Mouse (Mus musculus): ENCODE results near the gene Gfod2. TPM values are rescaled to one million over a fixed set of nuclear protein-coding genes. Genes with fewer than 3 reads are reported as not detected.

Gfod2 gene
- polyA plus RNA-seq, 1 experiment from 2014 or later = 52.9 TPM

- WGBS = 96% methylated on average over 1 of the region's 1 CpGs
- ATAC-seq (ENCODE audit: low read depth) = no peak
- Histone ChIP-seq H3K4me3 (ENCODE audit: low read depth, low read length) (no peak overlapping the region), H3K9ac (replicated peaks; ENCODE audit: low read depth, low read length) (no peak overlapping the region), H3K27ac (ENCODE audit: low read depth, low read length) (no peak overlapping the region), H3K4me2 (ENCODE audit: low read depth, low read length) (no peak overlapping the region), H3K27me3 (ENCODE audit: control insufficient read depth, insufficient read depth, low read length) (no peaks in the 10 kb centered on the region), H3K9me3 (ENCODE audit: control insufficient read depth, low read length) (no peaks in the 10 kb centered on the region), H3K36me3 (ENCODE audit: control insufficient read depth, insufficient read depth, low read length) (peaks cover 80% of the 10 kb centered on the region), H3K4me1 (ENCODE audit: control insufficient read depth, insufficient read depth, low read length) (no peaks in the 10 kb centered on the region)
Measured at GRCm38 (mm10) chr8:105773441-105773861, 15.0 kb upstream of the Gfod2 start.

GRCm38 (mm10) chr8:105771398-105772175 is 13.1 kb upstream of the Gfod2 start:
- no peak for ATAC-seq (ENCODE audit: low read depth)
- H3K27me3 ChIP-seq (ENCODE audit: control insufficient read depth, insufficient read depth, low read length) = no peaks in the 10 kb centered on the region
- H3K36me3 ChIP-seq (ENCODE audit: control insufficient read depth, insufficient read depth, low read length) = peaks cover 76% of the 10 kb centered on the region
- WGBS = 95% methylated on average over 12 of the region's 12 CpGs
- no peaks in the 10 kb centered on the region for H3K9me3 ChIP-seq (ENCODE audit: control insufficient read depth, low read length)
- no peak overlapping the region for H3K27ac ChIP-seq (ENCODE audit: low read depth, low read length)
- no peak overlapping the region for H3K4me3 ChIP-seq (ENCODE audit: low read depth, low read length)
- H3K4me2 ChIP-seq (ENCODE audit: low read depth, low read length) = no peak overlapping the region
- no peaks in the 10 kb centered on the region for H3K4me1 ChIP-seq (ENCODE audit: control insufficient read depth, insufficient read depth, low read length)
- no peak overlapping the region for H3K9ac ChIP-seq (replicated peaks; ENCODE audit: low read depth, low read length)

- no peak overlapping the region for H3K4me2 ChIP-seq (ENCODE audit: low read depth, low read length)
- H3K9me3 ChIP-seq (ENCODE audit: control insufficient read depth, low read length) = no peaks in the 10 kb centered on the region
- H3K4me3 ChIP-seq (ENCODE audit: low read depth, low read length) = no peak overlapping the region
- no peak overlapping the region for H3K9ac ChIP-seq (replicated peaks; ENCODE audit: low read depth, low read length)
- no peaks in the 10 kb centered on the region for H3K4me1 ChIP-seq (ENCODE audit: control insufficient read depth, insufficient read depth, low read length)
- no peaks in the 10 kb centered on the region for H3K27me3 ChIP-seq (ENCODE audit: control insufficient read depth, insufficient read depth, low read length)
- peaks cover 71% of the 10 kb centered on the region for H3K36me3 ChIP-seq (ENCODE audit: control insufficient read depth, insufficient read depth, low read length)
- 100% methylated on average over 1 of the region's 1 CpGs for WGBS
- ATAC-seq (ENCODE audit: low read depth) = 0 out of 2 replicates have a peak, but pooled peaks have one; percentile 34
- H3K27ac ChIP-seq (ENCODE audit: low read depth, low read length) = no peak overlapping the region
Measured at GRCm38 (mm10) chr8:105770609-105771008, 12.1 kb upstream of the Gfod2 start.

DNA sequence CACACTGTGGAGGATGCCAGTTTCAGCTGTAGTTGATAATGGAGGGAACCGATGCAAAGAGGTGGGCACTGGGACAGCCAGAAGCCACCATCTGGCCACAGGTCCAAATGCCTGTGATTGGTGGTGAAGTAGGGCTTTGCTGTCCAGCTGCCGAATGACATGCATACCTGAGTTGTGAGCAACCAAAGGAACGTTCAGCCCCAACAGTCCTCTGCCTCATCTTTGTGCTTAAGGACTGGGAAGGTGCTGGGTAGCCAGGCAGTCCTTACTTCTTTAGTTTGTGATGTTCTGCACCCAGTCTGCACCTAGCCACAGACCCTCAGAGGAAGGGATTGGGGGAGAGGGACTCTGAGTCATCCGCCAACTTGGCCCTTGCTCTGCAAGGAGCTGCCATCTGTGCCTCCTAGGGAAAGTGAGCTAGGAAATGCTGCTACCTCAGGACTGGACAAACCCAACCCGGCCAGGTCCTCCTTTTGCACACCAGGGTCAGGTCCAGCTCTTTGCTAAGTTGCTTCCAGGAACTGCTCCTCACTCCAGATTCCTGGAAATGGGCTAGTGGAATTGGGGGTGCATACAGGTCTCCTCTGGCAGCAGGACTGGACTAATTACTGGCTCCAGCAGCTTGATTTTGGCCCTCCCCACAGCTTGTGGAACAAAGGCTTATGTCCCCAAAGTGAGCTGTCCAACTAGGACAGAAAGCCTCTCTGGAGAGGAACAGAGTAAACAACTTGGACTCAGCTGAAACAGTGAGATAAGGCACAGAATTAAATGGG is 10.2 kb upstream of the Gfod2 start:
- ATAC-seq (ENCODE audit: low read depth) = no peak
- Histone ChIP-seq H3K4me1 (ENCODE audit: control insufficient read depth, insufficient read depth, low read length) (no peaks in the 10 kb centered on the region), H3K36me3 (ENCODE audit: control insufficient read depth, insufficient read depth, low read length) (peaks cover 52% of the 10 kb centered on the region), H3K27ac (ENCODE audit: low read depth, low read length) (no peak overlapping the region), H3K9ac (replicated peaks; ENCODE audit: low read depth, low read length) (no peak overlapping the region), H3K4me2 (ENCODE audit: low read depth, low read length) (no peak overlapping the region), H3K4me3 (ENCODE audit: low read depth, low read length) (no peak overlapping the region), H3K9me3 (ENCODE audit: control insufficient read depth, low read length) (no peaks in the 10 kb centered on the region), H3K27me3 (ENCODE audit: control insufficient read depth, insufficient read depth, low read length) (no peaks in the 10 kb centered on the region)
- WGBS = 94% methylated on average over 5 of the region's 5 CpGs

GRCm38 (mm10) chr8:105757796-105758276 is 628 bp downstream of the Gfod2 start:
- H3K27ac ChIP-seq (ENCODE audit: low read depth, low read length) = peak overlapping the region; percentile 90
- ATAC-seq (ENCODE audit: low read depth) = peak; percentile 59; the same call in 1 of the 2 replicates
- peak overlapping the region; percentile 95 for H3K4me3 ChIP-seq (ENCODE audit: low read depth, low read length)
- no peaks in the 10 kb centered on the region for H3K9me3 ChIP-seq (ENCODE audit: control insufficient read depth, low read length)
- H3K9ac ChIP-seq (replicated peaks; ENCODE audit: low read depth, low read length) = peak overlapping the region; percentile 91
- H3K27me3 ChIP-seq (ENCODE audit: control insufficient read depth, insufficient read depth, low read length) = no peaks in the 10 kb centered on the region
- no peaks in the 10 kb centered on the region for H3K36me3 ChIP-seq (ENCODE audit: control insufficient read depth, insufficient read depth, low read length)
- 1% methylated on average over 12 of the region's 12 CpGs for WGBS
- H3K4me1 ChIP-seq (ENCODE audit: control insufficient read depth, insufficient read depth, low read length) = peaks cover 12% of the 10 kb centered on the region; the same call in 1 of the 2 replicates
- peak overlapping the region; percentile 87 for H3K4me2 ChIP-seq (ENCODE audit: low read depth, low read length)

DNA sequence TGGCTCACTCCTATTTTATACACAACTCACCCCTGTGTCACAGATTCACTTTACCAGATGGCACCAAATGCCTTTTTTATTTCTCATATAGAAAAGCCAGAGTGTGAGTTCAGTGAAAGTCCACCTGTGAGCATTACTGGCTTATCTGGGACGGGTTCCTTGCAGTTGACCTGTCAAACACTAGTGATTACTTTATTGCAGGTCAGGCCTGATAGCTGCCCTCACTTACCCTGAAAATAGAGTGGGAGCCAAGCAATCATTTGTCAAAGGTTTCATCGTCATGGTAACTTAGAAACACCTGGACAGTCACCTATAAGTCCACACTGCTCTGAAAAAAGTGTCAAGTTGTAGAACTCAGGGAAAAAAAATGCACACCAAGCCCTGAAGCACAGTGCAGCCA is 3.8 kb downstream of the Gfod2 start:
- Histone ChIP-seq H3K9me3 (ENCODE audit: control insufficient read depth, low read length) (no peaks in the 10 kb centered on the region), H3K4me2 (ENCODE audit: low read depth, low read length) (no peak overlapping the region), H3K9ac (replicated peaks; ENCODE audit: low read depth, low read length) (no peak overlapping the region), H3K36me3 (ENCODE audit: control insufficient read depth, insufficient read depth, low read length) (no peaks in the 10 kb centered on the region), H3K4me1 (ENCODE audit: control insufficient read depth, insufficient read depth, low read length) (peaks cover 25% of the 10 kb centered on the region), H3K27ac (ENCODE audit: low read depth, low read length) (no peak overlapping the region), H3K27me3 (ENCODE audit: control insufficient read depth, insufficient read depth, low read length) (no peaks in the 10 kb centered on the region), H3K4me3 (ENCODE audit: low read depth, low read length) (no peak overlapping the region)
- no peak for ATAC-seq (ENCODE audit: low read depth)
- WGBS = 66% methylated on average over 2 of the region's 2 CpGs

- H3K27me3 ChIP-seq (ENCODE audit: control insufficient read depth, insufficient read depth, low read length) = no peaks in the 10 kb centered on the region
- no peaks in the 10 kb centered on the region for H3K9me3 ChIP-seq (ENCODE audit: control insufficient read depth, low read length)
- WGBS = 59% methylated on average over 2 of the region's 2 CpGs
- H3K36me3 ChIP-seq (ENCODE audit: control insufficient read depth, insufficient read depth, low read length) = no peaks in the 10 kb centered on the region
- no peak overlapping the region for H3K4me3 ChIP-seq (ENCODE audit: low read depth, low read length)
- H3K4me2 ChIP-seq (ENCODE audit: low read depth, low read length) = no peak overlapping the region
- peaks cover 22% of the 10 kb centered on the region for H3K4me1 ChIP-seq (ENCODE audit: control insufficient read depth, insufficient read depth, low read length)
- no peak overlapping the region for H3K9ac ChIP-seq (replicated peaks; ENCODE audit: low read depth, low read length)
- H3K27ac ChIP-seq (ENCODE audit: low read depth, low read length) = no peak overlapping the region
- ATAC-seq (ENCODE audit: low read depth) = no peak
Measured at GRCm38 (mm10) chr8:105753916-105754315, 4.5 kb downstream of the Gfod2 start.

DNA sequence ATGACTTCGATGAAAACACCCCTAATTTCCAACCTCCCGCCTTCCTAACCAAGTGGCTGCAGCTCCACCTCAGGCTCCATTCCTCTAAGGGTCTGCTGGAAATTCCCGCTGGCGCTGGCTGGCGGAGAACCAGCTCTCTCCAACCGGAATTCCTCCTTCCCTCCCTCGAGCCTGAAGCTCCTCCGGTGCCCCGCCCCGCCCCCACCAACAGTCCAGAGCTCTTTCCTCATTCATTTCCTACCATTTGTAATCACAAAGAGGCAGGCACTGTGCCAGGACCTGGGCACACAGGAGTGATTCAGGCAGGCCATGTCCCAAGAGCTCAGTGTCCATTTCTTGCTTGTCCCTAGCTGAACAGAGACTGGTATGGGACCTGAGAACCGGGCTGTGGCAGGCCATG is 7.9 kb downstream of the Gfod2 start:
- Histone ChIP-seq H3K4me3 (ENCODE audit: low read depth, low read length) (0 out of 2 replicates have a peak overlapping the region, but pooled peaks have one; percentile 2), H3K27me3 (ENCODE audit: control insufficient read depth, insufficient read depth, low read length) (no peaks in the 10 kb centered on the region), H3K9me3 (ENCODE audit: control insufficient read depth, low read length) (no peaks in the 10 kb centered on the region), H3K9ac (replicated peaks; ENCODE audit: low read depth, low read length) (no peak overlapping the region), H3K27ac (ENCODE audit: low read depth, low read length) (no peak overlapping the region), H3K36me3 (ENCODE audit: control insufficient read depth, insufficient read depth, low read length) (no peaks in the 10 kb centered on the region), H3K4me1 (ENCODE audit: control insufficient read depth, insufficient read depth, low read length) (peaks cover 13% of the 10 kb centered on the region), H3K4me2 (ENCODE audit: low read depth, low read length) (peak overlapping the region; percentile 19)
- peak; percentile 49 for ATAC-seq (ENCODE audit: low read depth)
- 12% methylated on average over 11 of the region's 11 CpGs for WGBS

GRCm38 (mm10) chr8:105743301-105743700 is 15.2 kb downstream of the Gfod2 start:
- H3K9me3 ChIP-seq (ENCODE audit: control insufficient read depth, low read length) = no peaks in the 10 kb centered on the region
- H3K9ac ChIP-seq (replicated peaks; ENCODE audit: low read depth, low read length) = no peak overlapping the region
- no peaks in the 10 kb centered on the region for H3K4me1 ChIP-seq (ENCODE audit: control insufficient read depth, insufficient read depth, low read length)
- no peaks in the 10 kb centered on the region for H3K36me3 ChIP-seq (ENCODE audit: control insufficient read depth, insufficient read depth, low read length)
- 84% methylated on average over 4 of the region's 4 CpGs for WGBS
- no peak for ATAC-seq (ENCODE audit: low read depth)
- no peak overlapping the region for H3K27ac ChIP-seq (ENCODE audit: low read depth, low read length)
- H3K27me3 ChIP-seq (ENCODE audit: control insufficient read depth, insufficient read depth, low read length) = no peaks in the 10 kb centered on the region
- H3K4me3 ChIP-seq (ENCODE audit: low read depth, low read length) = no peak overlapping the region
- H3K4me2 ChIP-seq (ENCODE audit: low read depth, low read length) = no peak overlapping the region

All from neural tube, embryonic 14.5 days (tissue).